Mouse (Mus musculus): ENCODE results near the gene Itgal.

- TF ChIP-seq CTCF (IDR thresholded peaks at IDR 0.05): no peak
- no peak for TF ChIP-seq EP300 (IDR thresholded peaks at IDR 0.05)
Observed at GRCm38 (mm10) chr7:127345092-127345491, 49.0 kb downstream of the Itgal start.

All from lung, postnatal 0 days (tissue).